Mouse (Mus musculus) lung, postnatal 0 days (tissue): ENCODE results near the gene Iqsec1.

Experiments
- CTCF ChIP-seq: IDR thresholded peaks from 2 replicates; pipeline ENCODE4 v1.5.1; 2016; ENCODE audit warnings: antibody characterized with exemption, mild to moderate bottlenecking
- EP300 ChIP-seq: IDR thresholded peaks from 2 replicates; pipeline ENCODE4 v1.6.1; 2016; ENCODE audit warnings: antibody characterized with exemption, mild to moderate bottlenecking, control low read depth

GRCm38 (mm10) chr6:90812072-90812471, 176.4 kb downstream of the Iqsec1 start:
- TF ChIP-seq CTCF (no peak), EP300 (no peak)
